Mouse (Mus musculus) frontal cortex, adult 2 months (tissue): ENCODE results near the gene Shisa4. TPM values are rescaled to one million over a fixed set of nuclear protein-coding genes. Genes with fewer than 3 reads are reported as not detected.

Experiments used
- DNase-seq, 2 experiments: peaks; one replicate each; pipeline ENCODE4 v3.0.0; 2022; ENCODE audit warnings: low spot score in 1 of 2; ENCODE audit errors: extremely low spot score in 1 of 2
- polyA plus RNA-seq: library from polyadenylated mRNA; depleted of rRNA; stranded (reverse); fragments of >200 nt; gene quantifications from 2 replicates; pipeline ENCODE4 v1.2.3, GENCODE M21; 2012; rRNA removed

The Shisa4 gene
- polyA plus RNA-seq, 1 experiment = 174 TPM

- no peak for DNase-seq
These were observed 7.4 kb downstream of the Shisa4 start for GRCm38 (mm10) chr1:135367595-135367994.

- no peak for DNase-seq
These were observed 8.0 kb downstream of the Shisa4 start for GRCm38 (mm10) chr1:135367005-135367404.

GRCm38 (mm10) chr1:135366380-135366779 lies 8.7 kb downstream of the Shisa4 start:
- DNase-seq = no peak

GRCm38 (mm10) chr1:135363446-135363845 lies 11.6 kb downstream of the Shisa4 start:
- DNase-seq = no peak

- no peak for DNase-seq
These were observed 12.9 kb downstream of the Shisa4 start for GRCm38 (mm10) chr1:135362115-135362514.

- no peak for DNase-seq
These were observed 13.5 kb downstream of the Shisa4 start for GRCm38 (mm10) chr1:135361491-135361890.

GRCm38 (mm10) chr1:135359071-135359470 lies 16.0 kb downstream of the Shisa4 start:
- DNase-seq = no peak

- no peak for DNase-seq
These were observed 23.1 kb downstream of the Shisa4 start for GRCm38 (mm10) chr1:135351953-135352352.

- peak; percentile 25 to 46 for DNase-seq
These were observed 27.4 kb downstream of the Shisa4 start for GRCm38 (mm10) chr1:135347498-135348169.

- no peak for DNase-seq
These were observed 28.1 kb downstream of the Shisa4 start for GRCm38 (mm10) chr1:135346891-135347290.

GRCm38 (mm10) chr1:135344026-135344425 lies 31.0 kb downstream of the Shisa4 start:
- no peak for DNase-seq

GRCm38 (mm10) chr1:135341947-135342346 lies 33.1 kb downstream of the Shisa4 start:
- DNase-seq = no peak

- no peak for DNase-seq
These were observed 44.5 kb downstream of the Shisa4 start for GRCm38 (mm10) chr1:135330578-135330977.

- DNase-seq = peak in 1 of 2 experiments; percentile 35
These were observed 46.7 kb downstream of the Shisa4 start for GRCm38 (mm10) chr1:135328368-135328767.

- DNase-seq = no peak
These were observed 49.1 kb downstream of the Shisa4 start for GRCm38 (mm10) chr1:135325934-135326333.

- no peak for DNase-seq
These were observed 50.5 kb downstream of the Shisa4 start, which contains the start of gene Lmod1 for GRCm38 (mm10) chr1:135324571-135324970. Lmod1 (plus strand) TSS chr1:135324807.

GRCm38 (mm10) chr1:135323367-135323901 lies 51.6 kb downstream of the Shisa4 start:
- DNase-seq = no peak

Other genes starting within 250 kb of the Shisa4 start
- 0.19 and 0.20 TPM in 2 replicates for gene Ptpn7, start 242.5 kb downstream of the Shisa4 start, polyA plus RNA-seq
- 337 and 341 TPM in 2 replicates for gene Arl8a, start 228.4 kb downstream of the Shisa4 start, polyA plus RNA-seq
- gene Gpr37l1, start 207.6 kb downstream of the Shisa4 start, polyA plus RNA-seq = 265 and 291 TPM in 2 replicates
- 0.10 and 0.21 TPM in 2 replicates for gene Elf3, start 116.7 kb downstream of the Shisa4 start, polyA plus RNA-seq
- 56.6 and 64.8 TPM in 2 replicates for gene Rnpep, start 91.2 kb downstream of the Shisa4 start, polyA plus RNA-seq
- gene Timm17a, start 61.5 kb downstream of the Shisa4 start, polyA plus RNA-seq = 73.1 and 76.2 TPM in 2 replicates
- 0.44 and 1.1 TPM in 2 replicates for gene Lmod1, start 50.4 kb downstream of the Shisa4 start, polyA plus RNA-seq
- gene Ipo9, start 55.3 kb upstream of the Shisa4 start, polyA plus RNA-seq = 137 and 174 TPM in 2 replicates
- gene Nav1, start 232.1 kb upstream of the Shisa4 start, polyA plus RNA-seq = 49.4 and 61.9 TPM in 2 replicates